Mouse (Mus musculus): ENCODE measurements around the gene Haus2. TPM values are rescaled to one million over a fixed set of nuclear protein-coding genes. Genes with fewer than 3 reads are reported as not detected.
"Not testable (repeated sequence)": the region's sequence is repeated elsewhere in the genome, so short reads cannot be mapped to it uniquely, and the experiment has no call there.

The Haus2 gene
- 11.1 and 11.6 TPM in 2 replicates for polyA plus RNA-seq (2015; fragmentation: Nextera tagmentation; extraction: Ambion mirVana)

DNA sequence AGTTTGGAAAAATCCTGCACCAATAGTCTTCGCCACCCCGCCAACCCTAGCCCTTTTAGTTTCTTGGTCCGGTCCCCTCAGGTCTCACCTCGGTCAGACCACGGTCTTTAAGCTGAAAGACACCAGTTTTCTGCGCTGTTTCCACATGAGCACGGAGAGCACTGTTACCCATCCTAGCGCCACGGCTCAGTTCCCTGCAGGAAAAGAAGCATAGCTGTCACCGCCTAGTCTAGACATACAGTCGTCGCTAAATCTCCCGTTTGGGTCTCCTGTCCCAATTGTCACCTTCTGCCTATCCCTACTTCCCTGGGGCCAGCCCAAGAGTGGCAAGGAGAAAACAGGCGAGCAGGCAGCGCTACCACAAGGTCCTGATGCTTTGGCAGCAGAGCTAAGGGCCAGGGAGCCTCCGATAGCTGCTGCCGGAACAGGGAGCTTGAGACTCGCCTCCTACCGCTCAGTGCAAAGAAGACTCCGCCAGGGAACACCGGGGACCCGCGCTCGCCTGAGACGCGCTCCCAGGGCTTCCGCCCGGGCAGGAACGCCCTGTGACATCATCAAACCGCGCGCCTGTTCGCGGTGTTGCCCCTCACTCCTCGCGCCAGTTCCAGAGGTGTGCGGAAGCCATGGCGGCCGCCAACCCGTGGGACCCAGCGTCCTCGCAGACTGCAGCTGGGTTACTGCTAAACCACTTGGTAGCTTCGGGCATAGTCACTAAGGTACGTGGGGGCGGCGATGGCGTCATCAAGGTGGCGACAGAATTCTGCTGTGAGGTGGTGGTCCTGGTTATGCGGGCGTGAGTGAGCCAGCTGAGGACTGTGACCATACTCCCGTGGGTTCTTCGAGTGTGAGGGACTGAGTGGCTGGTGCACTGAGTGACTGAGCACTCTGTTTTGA, at the start of gene Haus2, which contains the start of gene Lrrc57:
Gene Haus2 (plus strand): TSS at position 554 of the 894 bp plus-strand sequence.
Gene Lrrc57 (minus strand): TSS at position 691 of the 894 bp plus-strand sequence.
- Histone ChIP-seq H3K36me3 (ENCODE audit: control insufficient read depth, insufficient read depth) (peaks cover 9% of the 10 kb centered on the region), H3K9me3 (ENCODE audit: control insufficient read depth) (no peaks in the 10 kb centered on the region), H3K4me1 (replicated peaks; ENCODE audit: control insufficient read depth, insufficient read depth, low read length) (peaks cover 7% of the 10 kb centered on the region), H3K27ac (ENCODE audit: low read depth, low read length) (peak within 1 kb of the TSS; percentile 91), H3K4me2 (replicated peaks; ENCODE audit: low read depth) (peak within 1 kb of the TSS; percentile 80), H3K9ac (ENCODE audit: low read depth, low read length) (peak within 1 kb of the TSS; percentile 76), H3K4me3 (ENCODE audit: low read depth, low read length) (peak within 1 kb of the TSS; percentile 99), H3K27me3 (replicated peaks; ENCODE audit: control insufficient read depth, insufficient read depth, low read length) (no peaks in the 10 kb centered on the region)
- under 1% methylated on average over 52 of the region's 52 CpGs for WGBS
- peak; percentile 53 for TF ChIP-seq CTCF (IDR thresholded peaks at IDR 0.05; ENCODE audit: low read depth)
- peak; percentile 97 for ATAC-seq

DNA sequence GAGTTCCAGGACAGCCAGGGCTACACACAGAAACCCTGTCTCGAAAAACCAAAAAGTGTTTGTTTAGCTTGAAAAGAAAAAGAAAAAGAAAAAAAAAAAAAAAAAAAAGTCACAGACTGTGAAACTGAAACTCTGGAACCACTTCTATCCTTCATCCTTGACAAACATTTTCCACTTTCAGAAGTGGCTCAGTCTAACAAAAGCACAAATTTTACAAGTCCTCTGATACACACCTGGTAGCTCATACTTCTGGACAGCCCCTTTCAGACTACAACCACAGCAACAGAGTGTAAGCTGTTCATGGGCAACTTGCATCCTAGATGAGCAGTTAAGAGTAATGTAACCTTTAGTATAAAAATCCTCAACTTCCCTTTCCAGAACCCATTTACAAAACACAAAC, 47.7 kb upstream of the Haus2 start:
- Histone ChIP-seq H3K4me1 (replicated peaks; ENCODE audit: control insufficient read depth, insufficient read depth, low read length) (no peaks in the 10 kb centered on the region), H3K9me3 (ENCODE audit: control insufficient read depth) (no peaks in the 10 kb centered on the region), H3K27ac (ENCODE audit: low read depth, low read length) (no peak overlapping the region), H3K4me2 (replicated peaks; ENCODE audit: low read depth) (no peak overlapping the region), H3K9ac (ENCODE audit: low read depth, low read length) (no peak overlapping the region), H3K4me3 (ENCODE audit: low read depth, low read length) (no peak overlapping the region), H3K36me3 (ENCODE audit: control insufficient read depth, insufficient read depth) (0 out of 2 replicates have a peak, but pooled peaks cover 3% of the 10 kb centered on the region), H3K27me3 (replicated peaks; ENCODE audit: control insufficient read depth, insufficient read depth, low read length) (no peaks in the 10 kb centered on the region)
- no peak for TF ChIP-seq CTCF (IDR thresholded peaks at IDR 0.05; ENCODE audit: low read depth)
- 76% methylated on average over 1 of the region's 1 CpGs for WGBS
- ATAC-seq: no peak

DNA sequence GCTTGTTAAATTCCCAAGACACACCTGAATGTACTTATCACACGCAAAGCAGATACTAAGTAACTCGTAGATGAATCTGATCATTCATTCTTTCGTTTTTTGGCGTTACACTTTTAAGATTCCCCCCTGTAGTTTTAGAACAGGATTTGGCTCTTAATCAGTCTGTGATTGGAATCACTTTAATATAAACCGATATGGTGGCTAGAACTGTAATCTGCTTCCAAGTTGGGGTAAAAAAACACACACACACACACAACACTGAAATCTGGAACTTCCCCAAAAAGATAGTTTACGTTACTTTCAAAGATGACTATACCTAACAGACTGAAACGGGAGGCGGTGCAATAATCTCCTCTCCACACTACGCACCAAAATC, 46.3 kb upstream of the Haus2 start:
- H3K27me3 ChIP-seq (replicated peaks; ENCODE audit: control insufficient read depth, insufficient read depth, low read length): no peaks in the 10 kb centered on the region
- 15% methylated on average over 9 of the region's 9 CpGs for WGBS
- no peaks in the 10 kb centered on the region for H3K4me1 ChIP-seq (replicated peaks; ENCODE audit: control insufficient read depth, insufficient read depth, low read length)
- H3K27ac ChIP-seq (ENCODE audit: low read depth, low read length): peak overlapping the region; percentile 64; the same call in 1 of the 2 replicates
- H3K9me3 ChIP-seq (ENCODE audit: control insufficient read depth): no peaks in the 10 kb centered on the region
- ATAC-seq: no peak
- peak overlapping the region; percentile 98 for H3K4me3 ChIP-seq (ENCODE audit: low read depth, low read length)
- peak overlapping the region; percentile 89 for H3K9ac ChIP-seq (ENCODE audit: low read depth, low read length)
- no peak for TF ChIP-seq CTCF (IDR thresholded peaks at IDR 0.05; ENCODE audit: low read depth)
- 0 out of 2 replicates have a peak, but pooled peaks cover 3% of the 10 kb centered on the region for H3K36me3 ChIP-seq (ENCODE audit: control insufficient read depth, insufficient read depth)
- H3K4me2 ChIP-seq (replicated peaks; ENCODE audit: low read depth): peak overlapping the region; percentile 75

DNA sequence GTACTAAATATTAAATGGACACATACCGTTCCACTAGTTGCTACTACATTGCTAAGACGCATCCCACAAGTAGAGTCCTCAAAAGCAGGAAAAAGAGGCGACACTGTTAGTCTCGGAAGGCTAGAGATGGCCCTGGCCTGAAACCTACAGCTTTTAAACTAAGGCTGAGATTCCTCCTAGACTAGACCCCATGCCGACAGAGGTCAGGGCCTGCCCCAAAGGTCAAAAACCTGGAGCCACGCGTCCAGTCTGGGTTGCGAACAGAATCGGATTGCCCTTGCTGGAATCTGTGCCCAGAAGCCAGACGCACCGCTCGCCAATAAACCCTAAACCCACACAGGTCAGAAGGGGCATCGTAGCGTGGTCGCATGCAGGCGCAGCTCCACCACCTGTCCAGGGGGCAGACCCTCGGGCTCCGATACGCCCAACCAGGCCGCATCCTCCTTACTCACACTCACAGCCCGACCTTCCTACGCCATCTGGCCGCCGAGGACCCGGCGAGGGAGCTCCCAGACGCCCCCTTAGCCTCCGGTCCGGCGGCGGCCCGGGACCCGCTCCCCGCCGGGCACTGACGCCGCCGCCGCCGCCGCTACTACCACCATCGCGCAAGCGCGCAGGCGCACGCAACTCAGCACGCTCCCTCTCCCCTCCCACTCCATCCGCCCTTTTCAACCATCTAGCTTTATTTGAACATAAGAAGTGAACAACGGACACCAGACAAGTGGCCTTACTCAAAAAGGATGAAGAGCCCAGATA, 45.8 kb upstream of the Haus2 start, which contains the start of gene Zfp106:
Gene Zfp106 (minus strand): TSS at position 609 of the 756 bp plus-strand sequence.
- no peaks in the 10 kb centered on the region for H3K9me3 ChIP-seq (ENCODE audit: control insufficient read depth)
- H3K36me3 ChIP-seq (ENCODE audit: control insufficient read depth, insufficient read depth): 0 out of 2 replicates have a peak, but pooled peaks cover 3% of the 10 kb centered on the region
- peak within 1 kb of the TSS; percentile 89 for H3K9ac ChIP-seq (ENCODE audit: low read depth, low read length)
- peak within 1 kb of the TSS; percentile 75 for H3K4me2 ChIP-seq (replicated peaks; ENCODE audit: low read depth)
- no peak for TF ChIP-seq CTCF (IDR thresholded peaks at IDR 0.05; ENCODE audit: low read depth)
- H3K4me1 ChIP-seq (replicated peaks; ENCODE audit: control insufficient read depth, insufficient read depth, low read length): no peaks in the 10 kb centered on the region
- no peaks in the 10 kb centered on the region for H3K27me3 ChIP-seq (replicated peaks; ENCODE audit: control insufficient read depth, insufficient read depth, low read length)
- WGBS: under 1% methylated on average over 49 of the region's 50 CpGs
- H3K27ac ChIP-seq (ENCODE audit: low read depth, low read length): peak within 1 kb of the TSS; percentile 64
- peak; percentile 68 for ATAC-seq
- H3K4me3 ChIP-seq (ENCODE audit: low read depth, low read length): peak within 1 kb of the TSS; percentile 98

DNA sequence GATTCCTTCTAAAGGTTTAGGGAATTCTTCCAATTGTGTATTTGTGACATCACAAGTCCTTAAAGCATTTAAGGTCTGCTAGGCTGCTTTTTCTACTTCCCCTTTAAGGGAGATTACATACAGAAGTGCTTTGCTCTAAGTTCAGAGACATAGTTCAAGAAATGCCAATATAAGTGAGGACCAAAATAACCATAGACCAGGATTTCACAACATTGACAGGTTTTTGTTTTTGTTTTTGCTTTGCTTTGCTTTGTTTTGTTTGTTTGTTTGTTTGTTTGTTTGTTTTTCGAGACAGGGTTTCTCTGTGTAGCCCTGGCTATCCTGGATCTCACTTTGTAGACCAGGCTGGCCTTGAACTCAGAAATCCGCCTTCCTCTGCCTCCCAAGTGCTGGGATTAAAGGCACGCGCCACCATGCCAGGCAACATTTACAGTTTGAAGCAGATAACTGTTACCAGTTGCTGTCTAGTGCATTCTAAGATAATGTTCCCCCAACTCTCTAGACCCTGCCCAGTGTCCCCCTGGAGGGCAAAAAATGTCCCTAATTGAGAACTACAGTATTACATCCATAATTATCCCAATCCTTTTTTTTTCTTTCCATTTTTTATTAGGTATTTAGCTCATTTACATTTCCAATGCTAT, 44.5 kb upstream of the Haus2 start:
- H3K36me3 ChIP-seq (ENCODE audit: control insufficient read depth, insufficient read depth); H3K4me1 ChIP-seq (replicated peaks; ENCODE audit: control insufficient read depth, insufficient read depth, low read length); H3K27me3 ChIP-seq (replicated peaks; ENCODE audit: control insufficient read depth, insufficient read depth, low read length); H3K9me3 ChIP-seq (ENCODE audit: control insufficient read depth); H3K4me3 ChIP-seq (ENCODE audit: low read depth, low read length); H3K9ac ChIP-seq (ENCODE audit: low read depth, low read length); ATAC-seq; H3K27ac ChIP-seq (ENCODE audit: low read depth, low read length); H3K4me2 ChIP-seq (replicated peaks; ENCODE audit: low read depth): not testable (repeated sequence)
- 94% methylated on average over 4 of the region's 4 CpGs for WGBS
